Mouse (Mus musculus) CH12.LX (cell line): ENCODE data around the gene Kcne3. TPM values are rescaled to one million over a fixed set of nuclear protein-coding genes. Genes with fewer than 3 reads are reported as not detected.

ENCODE experiments used
- DNase-seq: peaks from one replicate; pipeline ENCODE4 v3.0.0-alpha.2; 2013; ENCODE audit errors: extremely low read depth
- H3K27ac ChIP-seq: 2 replicates; pipeline ENCODE4 v1.5.1; 2012; ENCODE audit warnings: low read depth, mild to moderate bottlenecking, control low read depth, moderate library complexity; ENCODE audit not compliant: insufficient read depth
- H3K27me3 ChIP-seq: replicated peaks from 2 replicates; pipeline ENCODE3; 2012; ENCODE audit warnings: inconsistent platforms
- H3K36me3 ChIP-seq, 2 experiments: replicated peaks in 1 of 2; 2 replicates each; pipeline versions ENCODE3 to v1.6.1; 2012; ENCODE audit warnings: inconsistent platforms in 1 of 2, low read length in 1 of 2, mild to moderate bottlenecking in 1 of 2, mixed read lengths in 1 of 2, moderate library complexity in 1 of 2; ENCODE audit not compliant: control insufficient read depth in 1 of 2, insufficient read depth in 1 of 2
- H3K4me1 ChIP-seq, 2 experiments: 2 replicates each; pipeline ENCODE4 v1.6.1; 2012; ENCODE audit warnings: inconsistent platforms in 1 of 2, moderate library complexity in 1 of 2; ENCODE audit not compliant: insufficient read depth in 2 of 2, control insufficient read depth in 1 of 2
- H3K4me2 ChIP-seq: 2 replicates; pipeline ENCODE4 v1.6.1; 2012; ENCODE audit warnings: low read depth, mild to moderate bottlenecking, control low read depth; ENCODE audit not compliant: poor library complexity, insufficient read depth, severe bottlenecking
- H3K4me3 ChIP-seq, 3 experiments: fragments of 150-350 bp in 1 of 3; sonication (generic) in 1 of 3; replicated peaks in 1 of 3; 2 replicates each; pipeline versions ENCODE3 to v1.5.1; 2011 to 2012; ENCODE audit warnings: low read depth in 2 of 3, low read length in 2 of 3, mild to moderate bottlenecking in 2 of 3, moderate library complexity in 2 of 3, control low read depth in 1 of 3, improper control_type of control experiment in 1 of 3, inconsistent platforms in 1 of 3, mixed read lengths in 1 of 3; ENCODE audit not compliant: poor library complexity in 1 of 3
- H3K79me2 ChIP-seq: replicated peaks from 2 replicates; pipeline ENCODE4 v1.6.1; 2012; ENCODE audit warnings: mild to moderate bottlenecking, moderate library complexity; ENCODE audit not compliant: control insufficient read depth, poor library complexity, insufficient read depth, severe bottlenecking; ENCODE audit errors: extremely low read depth
- H3K9ac ChIP-seq: 2 replicates; pipeline ENCODE4 v1.6.1; 2012; ENCODE audit warnings: low read depth, mild to moderate bottlenecking, control low read depth, moderate library complexity; ENCODE audit not compliant: insufficient read depth
- H3K9me3 ChIP-seq: replicated peaks from 2 replicates; pipeline ENCODE3; 2012; ENCODE audit warnings: low read length, inconsistent platforms, mixed read lengths
- CHD1 ChIP-seq: IDR thresholded peaks from 2 replicates; pipeline ENCODE4 v1.6.1; 2012; ENCODE audit warnings: low read depth, low read length, improper control_type of control experiment, inconsistent platforms
- CTCF ChIP-seq, 2 experiments: IDR thresholded peaks in 1 of 2; conservative IDR thresholded peaks in 1 of 2; 2 replicates each; pipeline ENCODE4 v1.5.1; 2011 to 2012; ENCODE audit warnings: low read depth in 2 of 2, low read length in 2 of 2, improper control_type of control experiment in 1 of 2, inconsistent platforms in 1 of 2, mild to moderate bottlenecking in 1 of 2, moderate library complexity in 1 of 2
- ELF1 ChIP-seq: IDR thresholded peaks from 2 replicates; pipeline ENCODE4 v1.6.1; 2014; ENCODE audit warnings: low read depth, mild to moderate bottlenecking, inconsistent platforms, low read length, improper control_type of control experiment
- EP300 ChIP-seq: IDR thresholded peaks from 2 replicates; pipeline ENCODE4 v1.6.1; 2011; ENCODE audit warnings: low read length, improper control_type of control experiment
- HCFC1 ChIP-seq: IDR thresholded peaks from 2 replicates; pipeline ENCODE4 v1.6.1; 2012; ENCODE audit warnings: low read depth, mild to moderate bottlenecking, inconsistent platforms, low read length, improper control_type of control experiment
- JUN ChIP-seq: IDR thresholded peaks from 2 replicates; pipeline ENCODE4 v1.6.1; 2011; ENCODE audit warnings: low read depth, mild to moderate bottlenecking, low read length, improper control_type of control experiment, moderate library complexity; ENCODE audit not compliant: insufficient read depth
- KAT2A ChIP-seq: IDR thresholded peaks from 2 replicates; pipeline ENCODE4 v1.6.1; 2012; ENCODE audit warnings: low read length, improper control_type of control experiment, inconsistent platforms; ENCODE audit not compliant: insufficient replicate concordance
- MAX ChIP-seq: IDR thresholded peaks from 2 replicates; pipeline ENCODE4 v1.6.1; 2011; ENCODE audit warnings: low read length, improper control_type of control experiment
- MXI1 ChIP-seq: IDR thresholded peaks from 2 replicates; pipeline ENCODE4 v1.6.1; 2011; ENCODE audit warnings: mild to moderate bottlenecking, low read depth, low read length, improper control_type of control experiment
- MYC ChIP-seq: IDR thresholded peaks from 2 replicates; pipeline ENCODE4 v1.6.1; 2011; ENCODE audit warnings: low read depth, mild to moderate bottlenecking, improper control_type of control experiment, low read length
- NRF1 ChIP-seq: IDR thresholded peaks from 2 replicates; pipeline ENCODE4 v1.6.1; 2014; ENCODE audit warnings: low read depth, mild to moderate bottlenecking, inconsistent platforms, low read length, improper control_type of control experiment, moderate library complexity
- RAD21 ChIP-seq: IDR thresholded peaks from 2 replicates; pipeline ENCODE4 v1.6.1; 2011; ENCODE audit warnings: low read depth, mild to moderate bottlenecking, low read length, improper control_type of control experiment, moderate library complexity
- SIN3A ChIP-seq: IDR thresholded peaks from 2 replicates; pipeline ENCODE4 v1.6.1; 2012; ENCODE audit warnings: low read length, improper control_type of control experiment, inconsistent platforms
- SMC3 ChIP-seq: IDR thresholded peaks from 2 replicates; pipeline ENCODE4 v1.6.1; 2011; ENCODE audit warnings: low read depth, low read length, improper control_type of control experiment
- TBP ChIP-seq: conservative IDR thresholded peaks from 2 replicates; pipeline ENCODE4 v1.6.1; 2011; ENCODE audit warnings: low read depth, low read length, improper control_type of control experiment
- USF1 ChIP-seq: IDR thresholded peaks from 2 replicates; pipeline ENCODE4 v1.6.1; 2014; ENCODE audit warnings: low read depth, mild to moderate bottlenecking, inconsistent platforms, low read length, improper control_type of control experiment
- ZC3H11A ChIP-seq: IDR thresholded peaks from 2 replicates; pipeline ENCODE4 v1.6.1; 2012; ENCODE audit warnings: low read depth, mild to moderate bottlenecking, inconsistent platforms, low read length, improper control_type of control experiment
- ZKSCAN1 ChIP-seq: IDR thresholded peaks from 2 replicates; pipeline ENCODE4 v1.6.1; 2012; ENCODE audit warnings: low read depth, inconsistent platforms, low read length, improper control_type of control experiment, borderline replicate concordance
- ZNF384 ChIP-seq: IDR thresholded peaks from 2 replicates; pipeline ENCODE4 v1.6.1; 2012; ENCODE audit warnings: low read depth, low read length, improper control_type of control experiment, inconsistent platforms
- dilution Hi-C: fragments of 300-500 bp; cut with MboI; formaldehyde crosslinking; loops from 2 replicates; pipeline ENCODE4 v1.14.3; 2020; ENCODE audit warnings: low sequenced_read_pairs; ENCODE audit not compliant: extremely low pct_unique_long_range_greater_than_20kb, extremely low pct_ligation_motif_present
- in situ Hi-C: fragments of 300-500 bp; cut with MboI; formaldehyde crosslinking; loops from 3 replicates; pipeline ENCODE4 v1.14.3; 2019; ENCODE audit warnings: low sequenced_read_pairs, low pct_ligation_motif_present, low pct_unique_long_range_greater_than_20kb, mixed read lengths
- polyA plus RNA-seq: library from polyadenylated mRNA; unstranded; fragments of >175 nt; gene quantifications from 2 replicates; pipeline ENCODE4 v1.2.1, GENCODE M21; 2012; ENCODE audit warnings: low read depth; ENCODE audit not compliant: insufficient read length
- total RNA-seq, 2 experiments: library from RNA; depleted of rRNA; stranded (reverse); fragments of 300-350 nt in 1 of 2; fragments of >200 nt in 1 of 2; gene quantifications; 2 replicates each; pipeline ENCODE4 v1.2.3; 2012 to 2014

Kcne3 gene
- total and polyA plus RNA-seq, 3 experiments = not detected

DNA sequence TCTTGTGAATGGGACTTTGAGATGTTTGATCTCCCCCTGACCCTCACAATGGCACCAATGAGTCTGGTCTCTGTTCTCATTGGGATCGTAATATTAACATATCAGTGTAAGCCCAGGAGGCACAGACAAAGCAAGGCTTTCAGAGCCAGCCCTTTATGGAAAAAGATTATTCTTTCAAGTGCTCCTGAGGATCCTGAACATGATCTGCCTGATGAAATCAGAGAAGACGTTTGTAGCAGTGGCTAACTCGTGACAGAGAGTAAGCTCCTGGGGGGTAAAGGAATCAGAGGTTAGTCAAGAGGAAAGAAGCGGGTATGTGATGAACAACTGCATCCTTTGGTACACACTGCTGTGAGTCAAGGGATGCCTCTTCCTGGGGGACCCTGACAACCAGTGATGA lies 13.9 kb downstream of the Kcne3 start:
- H3K79me2 ChIP-seq = no peaks in the 10 kb centered on the region
- TF ChIP-seq JUN = no peak
- no peak for TF ChIP-seq HCFC1
- no peak for TF ChIP-seq ELF1
- TF ChIP-seq ZKSCAN1 = no peak
- TF ChIP-seq MXI1 = no peak
- no peak for TF ChIP-seq TBP
- no peak for TF ChIP-seq ZNF384
- TF ChIP-seq SMC3 = no peak
- no peak for TF ChIP-seq CTCF (conservative IDR thresholded peaks at IDR 0.05 in 1 of 2, IDR thresholded peaks at IDR 0.05 in 1 of 2; ENCODE audit: low read depth in 2 of 2, low read length in 2 of 2)
- no peak for TF ChIP-seq KAT2A
- TF ChIP-seq MAX = no peak
- TF ChIP-seq NRF1 = no peak
- no peak for TF ChIP-seq USF1
- no peak for TF ChIP-seq CHD1
- TF ChIP-seq MYC = no peak
- in situ Hi-C loops (loop anchor here (25.0 kb wide), 1 partner anchor 178 kb away; the partner anchor contains the start of gene Chrdl2), dilution Hi-C loops (no loop called here)
- no peak overlapping the region for H3K4me2 ChIP-seq
- no peak overlapping the region for H3K27ac ChIP-seq
- no peak overlapping the region for H3K4me3 ChIP-seq
- 0 out of 4 replicates have a peak, but pooled peaks cover 0 to 4% of the 10 kb centered on the region in 2 experiments for H3K4me1 ChIP-seq
- H3K9me3 ChIP-seq = no peaks in the 10 kb centered on the region
- DNase-seq = no peak
- peaks cover 5% of the 10 kb centered on the region for H3K27me3 ChIP-seq
- H3K36me3 ChIP-seq = no peaks in the 10 kb centered on the region
- H3K9ac ChIP-seq = no peak overlapping the region

DNA sequence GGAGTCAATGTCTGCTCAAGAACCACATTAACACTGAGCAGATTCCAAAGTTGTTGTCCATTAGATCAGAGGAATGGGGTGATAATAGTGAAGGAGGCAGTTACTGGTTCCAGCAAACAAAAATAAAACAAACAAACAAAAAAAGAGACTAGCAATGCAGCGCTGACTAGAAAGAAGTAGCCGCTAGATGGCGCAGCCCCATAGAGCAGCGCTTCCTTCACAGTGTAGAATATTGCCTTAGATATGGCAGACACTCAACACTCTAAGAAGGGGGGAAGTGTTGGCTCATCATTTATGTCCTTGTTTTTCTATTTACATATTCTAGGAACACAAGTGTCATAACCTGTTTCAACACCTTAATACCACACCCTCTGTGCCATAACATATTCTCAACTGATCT lies 14.5 kb downstream of the Kcne3 start:
- Histone ChIP-seq H3K4me2 (no peak overlapping the region; the same call in 1 of the 2 replicates), H3K36me3 (no peaks in the 10 kb centered on the region), H3K4me1 (0 out of 4 replicates have a peak, but pooled peaks cover 0 to 4% of the 10 kb centered on the region in 2 experiments), H3K79me2 (no peaks in the 10 kb centered on the region), H3K9me3 (no peaks in the 10 kb centered on the region), H3K9ac (no peak overlapping the region), H3K4me3 (no peak overlapping the region), H3K27ac (no peak overlapping the region), H3K27me3 (peaks cover 5% of the 10 kb centered on the region)
- peak; percentile 67 for DNase-seq
- dilution Hi-C loops (no loop called here), in situ Hi-C loops (loop anchor here (25.0 kb wide), 1 partner anchor 178 kb away; the partner anchor contains the start of gene Chrdl2)
- TF ChIP-seq ZNF384 (peak; percentile 41), SMC3 (peak; percentile 82), ZC3H11A (peak; percentile 38), ELF1 (no peak), RAD21 (peak; percentile 88), CTCF (conservative IDR thresholded peaks at IDR 0.05 in 1 of 2, IDR thresholded peaks at IDR 0.05 in 1 of 2; ENCODE audit: low read depth in 2 of 2, low read length in 2 of 2) (peak; percentile 79 to 92), SIN3A (0 out of 2 replicates have a peak, but pooled peaks have one; percentile 16), EP300 (no peak)
